Mouse (Mus musculus) G1E (cell line): ENCODE results near the gene Kri1. TPM values are rescaled to one million over a fixed set of nuclear protein-coding genes. Genes with fewer than 3 reads are reported as not detected.

Experiments used
- ATAC-seq: 2 replicates; pipeline ENCODE4 v1.8.0; 2016; ENCODE audit warnings: mild to moderate bottlenecking; ENCODE audit not compliant: insufficient number of reproducible peaks, poor library complexity, low FRiP score, severe bottlenecking; ENCODE audit errors: extremely low read depth
- DNase-seq: peaks from one replicate; pipeline ENCODE4 v3.0.0; 2012; ENCODE audit warnings: low spot score
- H3K27me3 ChIP-seq: 2 replicates; pipeline ENCODE4 v1.6.1; 2012; ENCODE audit warnings: mild to moderate bottlenecking, low read length, inconsistent platforms; ENCODE audit not compliant: insufficient read depth
- H3K36me3 ChIP-seq: replicated peaks from 2 replicates; pipeline ENCODE3; 2012; ENCODE audit warnings: mild to moderate bottlenecking, inconsistent platforms
- H3K4me1 ChIP-seq: 2 replicates; pipeline ENCODE4 v1.6.1; 2012; ENCODE audit warnings: low read depth, low read length, inconsistent platforms, mixed read lengths; ENCODE audit not compliant: insufficient read depth
- H3K4me3 ChIP-seq: 2 replicates; pipeline ENCODE4 v1.5.1; 2012; ENCODE audit warnings: low read depth, mild to moderate bottlenecking, inconsistent platforms, low read length, moderate library complexity, mixed read lengths
- H3K9me3 ChIP-seq: replicated peaks from 2 replicates; pipeline ENCODE4 v1.6.1; 2012; ENCODE audit warnings: inconsistent platforms
- CTCF ChIP-seq: IDR thresholded peaks from 2 replicates; pipeline ENCODE4 v1.5.1; 2012; ENCODE audit warnings: low read depth, low read length, inconsistent platforms, mixed read lengths
- GATA1 ChIP-seq: IDR thresholded peaks from 2 replicates; pipeline ENCODE4 v1.6.1; 2012; ENCODE audit warnings: borderline replicate concordance, low read length, inconsistent platforms, mixed read lengths
- GATA2 ChIP-seq: IDR thresholded peaks from 2 replicates; pipeline ENCODE4 v1.6.1; 2012; ENCODE audit warnings: low read depth, low read length, inconsistent platforms, borderline replicate concordance
- POLR2AphosphoS5 ChIP-seq: IDR thresholded peaks from 2 replicates; pipeline ENCODE4 v1.6.1; 2012; ENCODE audit warnings: low read depth, low read length, inconsistent platforms; ENCODE audit not compliant: insufficient replicate concordance
- TAL1 ChIP-seq: conservative IDR thresholded peaks from 2 replicates; pipeline ENCODE4 v1.6.1; 2012; ENCODE audit warnings: low read depth, low read length, inconsistent platforms, mixed read lengths
- polyA plus RNA-seq: library from polyadenylated mRNA; stranded (reverse); fragments of >175 nt; gene quantifications from 2 replicates; pipeline ENCODE4 v1.2.3, GENCODE M21; 2012
- total RNA-seq, 2 experiments: library from RNA; stranded (forward) in 1 of 2; stranded (reverse) in 1 of 2; fragments of 200-1000 nt in 1 of 2; fragments of >200 nt in 1 of 2; fragmentation: Nextera tagmentation in 1 of 2; gene quantifications; 2 replicates each; pipeline ENCODE4 v1.2.3; 2014 to 2017

Kri1 gene
- total and polyA plus RNA-seq, 3 experiments, result 45.4 to 89.3 (median 56.6) TPM

GRCm38 (mm10) chr9:21235341-21235740 is 52.4 kb downstream of the Kri1 start:
- Histone ChIP-seq H3K9me3 (no peaks in the 10 kb centered on the region), H3K4me1 (peaks cover 63% of the 10 kb centered on the region), H3K27me3 (no peaks in the 10 kb centered on the region), H3K4me3 (peak overlapping the region; percentile 45; the same call in 1 of the 2 replicates), H3K36me3 (peaks cover 73% of the 10 kb centered on the region)
- no peak for DNase-seq
- no peak for TF ChIP-seq GATA2
- TF ChIP-seq TAL1, result no peak
- no peak for TF ChIP-seq CTCF
- no peak for ATAC-seq

- no peaks in the 10 kb centered on the region for H3K27me3 ChIP-seq
- peaks cover 87% of the 10 kb centered on the region for H3K36me3 ChIP-seq
Measured at GRCm38 (mm10) chr9:21233805-21234204, 54.0 kb downstream of the Kri1 start.

GRCm38 (mm10) chr9:21233366-21233765 is 54.4 kb downstream of the Kri1 start:
- ATAC-seq (no peak), DNase-seq (no peak)
- H3K4me1 ChIP-seq, result peaks cover 52% of the 10 kb centered on the region
- no peaks in the 10 kb centered on the region for H3K27me3 ChIP-seq
- TF ChIP-seq GATA1 (no peak), GATA2 (no peak)
- peaks cover 90% of the 10 kb centered on the region for H3K36me3 ChIP-seq
- no peaks in the 10 kb centered on the region for H3K9me3 ChIP-seq
- H3K4me3 ChIP-seq, result no peak overlapping the region

More at GRCm38 (mm10) chr9:21233805-21234204, 54.0 kb downstream of the Kri1 start:
- no peaks in the 10 kb centered on the region for H3K9me3 ChIP-seq
- no peak for TF ChIP-seq POLR2AphosphoS5
- H3K4me3 ChIP-seq, result no peak overlapping the region
- DNase-seq, result no peak
- peaks cover 51% of the 10 kb centered on the region for H3K4me1 ChIP-seq
- ATAC-seq, result no peak

- TF ChIP-seq GATA2, result no peak
- no peak for TF ChIP-seq CTCF
- TF ChIP-seq TAL1, result no peak
- no peak for TF ChIP-seq POLR2AphosphoS5
- no peak for TF ChIP-seq GATA1
- Histone ChIP-seq H3K4me3 (no peak overlapping the region), H3K4me1 (peaks cover 49% of the 10 kb centered on the region), H3K9me3 (no peaks in the 10 kb centered on the region), H3K36me3 (peaks cover 91% of the 10 kb centered on the region), H3K27me3 (no peaks in the 10 kb centered on the region)
- ATAC-seq, result no peak
- DNase-seq, result no peak
Measured at GRCm38 (mm10) chr9:21232867-21233266, 54.9 kb downstream of the Kri1 start.

- H3K4me1 ChIP-seq, result peaks cover 47% of the 10 kb centered on the region
- no peak overlapping the region for H3K4me3 ChIP-seq
- H3K27me3 ChIP-seq, result no peaks in the 10 kb centered on the region; the same call in 1 of the 2 replicates
- H3K36me3 ChIP-seq, result peaks cover 90% of the 10 kb centered on the region
- ATAC-seq (no peak), DNase-seq (no peak)
- TF ChIP-seq GATA2 (no peak), GATA1 (no peak), POLR2AphosphoS5 (no peak), CTCF (no peak), TAL1 (no peak)
- no peaks in the 10 kb centered on the region for H3K9me3 ChIP-seq
Measured at GRCm38 (mm10) chr9:21231551-21231950, 56.2 kb downstream of the Kri1 start.

- Histone ChIP-seq H3K27me3 (peaks cover 3% of the 10 kb centered on the region; the same call in 1 of the 2 replicates), H3K9me3 (peaks cover 4% of the 10 kb centered on the region; the same call in 1 of the 2 replicates), H3K36me3 (peaks cover 51% of the 10 kb centered on the region), H3K4me1 (peaks cover 42% of the 10 kb centered on the region), H3K4me3 (peak overlapping the region; percentile 51; the same call in 1 of the 2 replicates)
- TF ChIP-seq GATA1 (no peak), TAL1 (no peak), GATA2 (no peak)
- no peak for ATAC-seq
- DNase-seq, result no peak
Measured at GRCm38 (mm10) chr9:21227342-21227741, 60.4 kb downstream of the Kri1 start.

- Histone ChIP-seq H3K27me3 (peaks cover 3% of the 10 kb centered on the region; the same call in 1 of the 2 replicates), H3K36me3 (peaks cover 31% of the 10 kb centered on the region), H3K4me3 (peak overlapping the region; percentile 65), H3K9me3 (peaks cover 4% of the 10 kb centered on the region; the same call in 1 of the 2 replicates), H3K4me1 (peaks cover 46% of the 10 kb centered on the region)
- TF ChIP-seq TAL1 (no peak), GATA2 (no peak), GATA1 (no peak), CTCF (no peak), POLR2AphosphoS5 (no peak)
- ATAC-seq (no peak), DNase-seq (no peak)
Measured at GRCm38 (mm10) chr9:21225415-21225758, 62.4 kb downstream of the Kri1 start.
